Mouse (Mus musculus) CH12.LX (cell line): Measurements from ENCODE around the gene Endou. TPM values are rescaled to one million over a fixed set of nuclear protein-coding genes. Genes with fewer than 3 reads are reported as not detected.

Source experiments
- DNase-seq: peaks from one replicate; pipeline ENCODE4 v3.0.0-alpha.2; 2013; ENCODE audit errors: extremely low read depth
- H3K27ac ChIP-seq: 2 replicates; pipeline ENCODE4 v1.5.1; 2012; ENCODE audit warnings: low read depth, mild to moderate bottlenecking, control low read depth, moderate library complexity; ENCODE audit not compliant: insufficient read depth
- H3K27me3 ChIP-seq: replicated peaks from 2 replicates; pipeline ENCODE3; 2012; ENCODE audit warnings: inconsistent platforms
- H3K36me3 ChIP-seq, 2 experiments: replicated peaks in 1 of 2; 2 replicates each; pipeline versions ENCODE3 to v1.6.1; 2012; ENCODE audit warnings: inconsistent platforms in 1 of 2, low read length in 1 of 2, mild to moderate bottlenecking in 1 of 2, mixed read lengths in 1 of 2, moderate library complexity in 1 of 2; ENCODE audit not compliant: control insufficient read depth in 1 of 2, insufficient read depth in 1 of 2
- H3K4me1 ChIP-seq, 2 experiments: 2 replicates each; pipeline ENCODE4 v1.6.1; 2012; ENCODE audit warnings: inconsistent platforms in 1 of 2, moderate library complexity in 1 of 2; ENCODE audit not compliant: insufficient read depth in 2 of 2, control insufficient read depth in 1 of 2
- H3K4me2 ChIP-seq: 2 replicates; pipeline ENCODE4 v1.6.1; 2012; ENCODE audit warnings: low read depth, mild to moderate bottlenecking, control low read depth; ENCODE audit not compliant: poor library complexity, insufficient read depth, severe bottlenecking
- H3K4me3 ChIP-seq, 3 experiments: fragments of 150-350 bp in 1 of 3; sonication (generic) in 1 of 3; replicated peaks in 1 of 3; 2 replicates each; pipeline versions ENCODE3 to v1.5.1; 2011 to 2012; ENCODE audit warnings: low read depth in 2 of 3, low read length in 2 of 3, mild to moderate bottlenecking in 2 of 3, moderate library complexity in 2 of 3, control low read depth in 1 of 3, improper control_type of control experiment in 1 of 3, inconsistent platforms in 1 of 3, mixed read lengths in 1 of 3; ENCODE audit not compliant: poor library complexity in 1 of 3
- H3K79me2 ChIP-seq: replicated peaks from 2 replicates; pipeline ENCODE4 v1.6.1; 2012; ENCODE audit warnings: mild to moderate bottlenecking, moderate library complexity; ENCODE audit not compliant: control insufficient read depth, poor library complexity, insufficient read depth, severe bottlenecking; ENCODE audit errors: extremely low read depth
- H3K9ac ChIP-seq: 2 replicates; pipeline ENCODE4 v1.6.1; 2012; ENCODE audit warnings: low read depth, mild to moderate bottlenecking, control low read depth, moderate library complexity; ENCODE audit not compliant: insufficient read depth
- H3K9me3 ChIP-seq: replicated peaks from 2 replicates; pipeline ENCODE3; 2012; ENCODE audit warnings: low read length, inconsistent platforms, mixed read lengths
- BHLHE40 ChIP-seq: IDR thresholded peaks from 2 replicates; pipeline ENCODE4 v1.6.1; 2011; ENCODE audit warnings: mild to moderate bottlenecking, low read depth, low read length, improper control_type of control experiment
- CHD1 ChIP-seq: IDR thresholded peaks from 2 replicates; pipeline ENCODE4 v1.6.1; 2012; ENCODE audit warnings: low read depth, low read length, improper control_type of control experiment, inconsistent platforms
- CHD2 ChIP-seq: IDR thresholded peaks from 2 replicates; pipeline ENCODE4 v1.6.1; 2011; ENCODE audit warnings: low read length, improper control_type of control experiment
- CTCF ChIP-seq, 2 experiments: IDR thresholded peaks in 1 of 2; conservative IDR thresholded peaks in 1 of 2; 2 replicates each; pipeline ENCODE4 v1.5.1; 2011 to 2012; ENCODE audit warnings: low read depth in 2 of 2, low read length in 2 of 2, improper control_type of control experiment in 1 of 2, inconsistent platforms in 1 of 2, mild to moderate bottlenecking in 1 of 2, moderate library complexity in 1 of 2
- E2F4 ChIP-seq: IDR thresholded peaks from 2 replicates; pipeline ENCODE4 v1.6.1; 2011; ENCODE audit warnings: low read depth, low read length, improper control_type of control experiment; ENCODE audit not compliant: insufficient replicate concordance
- HCFC1 ChIP-seq: IDR thresholded peaks from 2 replicates; pipeline ENCODE4 v1.6.1; 2012; ENCODE audit warnings: low read depth, mild to moderate bottlenecking, inconsistent platforms, low read length, improper control_type of control experiment
- KAT2A ChIP-seq: IDR thresholded peaks from 2 replicates; pipeline ENCODE4 v1.6.1; 2012; ENCODE audit warnings: low read length, improper control_type of control experiment, inconsistent platforms; ENCODE audit not compliant: insufficient replicate concordance
- MAFK ChIP-seq: IDR thresholded peaks from 2 replicates; pipeline ENCODE4 v1.6.1; 2011; ENCODE audit warnings: low read length, improper control_type of control experiment; ENCODE audit not compliant: insufficient replicate concordance
- MAZ ChIP-seq: IDR thresholded peaks from 2 replicates; pipeline ENCODE4 v1.6.1; 2012; ENCODE audit warnings: low read depth, mild to moderate bottlenecking, inconsistent platforms, low read length, improper control_type of control experiment, moderate library complexity
- MEF2A ChIP-seq: IDR thresholded peaks from 2 replicates; pipeline ENCODE4 v1.6.1; 2014; ENCODE audit warnings: low read depth, mild to moderate bottlenecking, inconsistent platforms, low read length, improper control_type of control experiment, borderline replicate concordance
- MXI1 ChIP-seq: IDR thresholded peaks from 2 replicates; pipeline ENCODE4 v1.6.1; 2011; ENCODE audit warnings: mild to moderate bottlenecking, low read depth, low read length, improper control_type of control experiment
- NRF1 ChIP-seq: IDR thresholded peaks from 2 replicates; pipeline ENCODE4 v1.6.1; 2014; ENCODE audit warnings: low read depth, mild to moderate bottlenecking, inconsistent platforms, low read length, improper control_type of control experiment, moderate library complexity
- PAX5 ChIP-seq: IDR thresholded peaks from 2 replicates; pipeline ENCODE4 v1.6.1; 2012; ENCODE audit warnings: low read length, inconsistent platforms, mixed read lengths
- POLR2A ChIP-seq: IDR thresholded peaks from 2 replicates; pipeline ENCODE4 v1.6.1; 2011; ENCODE audit warnings: low read depth, mild to moderate bottlenecking, improper control_type of control experiment, low read length
- POLR2AphosphoS2 ChIP-seq: IDR thresholded peaks from 2 replicates; pipeline ENCODE4 v1.6.1; 2011; ENCODE audit warnings: low read depth, low read length, improper control_type of control experiment
- RAD21 ChIP-seq: IDR thresholded peaks from 2 replicates; pipeline ENCODE4 v1.6.1; 2011; ENCODE audit warnings: low read depth, mild to moderate bottlenecking, low read length, improper control_type of control experiment, moderate library complexity
- RCOR1 ChIP-seq: conservative IDR thresholded peaks from 2 replicates; pipeline ENCODE4 v1.6.1; 2012; ENCODE audit warnings: low read depth, mild to moderate bottlenecking, inconsistent platforms, low read length, improper control_type of control experiment
- SIN3A ChIP-seq: IDR thresholded peaks from 2 replicates; pipeline ENCODE4 v1.6.1; 2012; ENCODE audit warnings: low read length, improper control_type of control experiment, inconsistent platforms
- TBP ChIP-seq: conservative IDR thresholded peaks from 2 replicates; pipeline ENCODE4 v1.6.1; 2011; ENCODE audit warnings: low read depth, low read length, improper control_type of control experiment
- UBTF ChIP-seq: IDR thresholded peaks from 2 replicates; pipeline ENCODE4 v1.6.1; 2012; ENCODE audit warnings: low read depth, mild to moderate bottlenecking, inconsistent platforms, low read length, improper control_type of control experiment, moderate library complexity
- USF1 ChIP-seq: IDR thresholded peaks from 2 replicates; pipeline ENCODE4 v1.6.1; 2014; ENCODE audit warnings: low read depth, mild to moderate bottlenecking, inconsistent platforms, low read length, improper control_type of control experiment
- ZC3H11A ChIP-seq: IDR thresholded peaks from 2 replicates; pipeline ENCODE4 v1.6.1; 2012; ENCODE audit warnings: low read depth, mild to moderate bottlenecking, inconsistent platforms, low read length, improper control_type of control experiment
- ZKSCAN1 ChIP-seq: IDR thresholded peaks from 2 replicates; pipeline ENCODE4 v1.6.1; 2012; ENCODE audit warnings: low read depth, inconsistent platforms, low read length, improper control_type of control experiment, borderline replicate concordance
- ZNF384 ChIP-seq: IDR thresholded peaks from 2 replicates; pipeline ENCODE4 v1.6.1; 2012; ENCODE audit warnings: low read depth, low read length, improper control_type of control experiment, inconsistent platforms
- dilution Hi-C: fragments of 300-500 bp; cut with MboI; formaldehyde crosslinking; loops from 2 replicates; pipeline ENCODE4 v1.14.3; 2020; ENCODE audit warnings: low sequenced_read_pairs; ENCODE audit not compliant: extremely low pct_unique_long_range_greater_than_20kb, extremely low pct_ligation_motif_present
- in situ Hi-C: fragments of 300-500 bp; cut with MboI; formaldehyde crosslinking; loops from 3 replicates; pipeline ENCODE4 v1.14.3; 2019; ENCODE audit warnings: low sequenced_read_pairs, low pct_ligation_motif_present, low pct_unique_long_range_greater_than_20kb, mixed read lengths
- polyA plus RNA-seq: library from polyadenylated mRNA; unstranded; fragments of >175 nt; gene quantifications from 2 replicates; pipeline ENCODE4 v1.2.1, GENCODE M21; 2012; ENCODE audit warnings: low read depth; ENCODE audit not compliant: insufficient read length
- total RNA-seq, 2 experiments: library from RNA; depleted of rRNA; stranded (reverse); fragments of 300-350 nt in 1 of 2; fragments of >200 nt in 1 of 2; gene quantifications; 2 replicates each; pipeline ENCODE4 v1.2.3; 2012 to 2014

The Endou gene
- total and polyA plus RNA-seq, 3 experiments: 49.5 to 66.9 (median 64.0) TPM

GRCm38 (mm10) chr15:97731988-97732387 is 849 bp upstream of the Endou start:
- Histone ChIP-seq H3K79me2 (no peaks in the 10 kb centered on the region), H3K36me3 (peaks cover 55 to 75% of the 10 kb centered on the region in 2 experiments), H3K9me3 (peaks cover 37% of the 10 kb centered on the region), H3K4me2 (no peak overlapping the region), H3K27ac (no peak overlapping the region), H3K27me3 (no peaks in the 10 kb centered on the region), H3K4me3 (no peak overlapping the region), H3K4me1 (peaks cover 15 to 40% of the 10 kb centered on the region in 2 experiments), H3K9ac (no peak overlapping the region)
- no peak for DNase-seq
- no peak for TF ChIP-seq HCFC1
- no peak for TF ChIP-seq USF1
- no peak for TF ChIP-seq KAT2A
- no peak for TF ChIP-seq BHLHE40
- no peak for TF ChIP-seq MAZ
- TF ChIP-seq SIN3A: no peak
- TF ChIP-seq CHD2: no peak
- no peak for TF ChIP-seq RCOR1
- TF ChIP-seq TBP: no peak
- no peak for TF ChIP-seq MXI1
- TF ChIP-seq ZNF384: no peak
- TF ChIP-seq RAD21: no peak
- TF ChIP-seq ZC3H11A: no peak
- no peak for TF ChIP-seq PAX5
- dilution Hi-C loops (no loop called here), in situ Hi-C loops (no loop called here)

GRCm38 (mm10) chr15:97730365-97730764 is 774 bp downstream of the Endou start:
- Histone ChIP-seq H3K4me2 (no peak overlapping the region), H3K4me3 (no peak overlapping the region), H3K27ac (no peak overlapping the region), H3K9ac (no peak overlapping the region), H3K36me3 (peaks cover 60 to 86% of the 10 kb centered on the region in 2 experiments), H3K27me3 (no peaks in the 10 kb centered on the region), H3K79me2 (no peaks in the 10 kb centered on the region), H3K9me3 (peaks cover 32% of the 10 kb centered on the region), H3K4me1 (peaks cover 15 to 55% of the 10 kb centered on the region in 2 experiments)
- no peak for DNase-seq
- in situ Hi-C loops (no loop called here), dilution Hi-C loops (no loop called here)
- TF ChIP-seq POLR2A: no peak
- no peak for TF ChIP-seq ZKSCAN1
- no peak for TF ChIP-seq USF1
- no peak for TF ChIP-seq CHD1
- no peak for TF ChIP-seq UBTF
- TF ChIP-seq MEF2A: no peak
- TF ChIP-seq MAZ: no peak
- TF ChIP-seq MAFK: no peak
- TF ChIP-seq NRF1: no peak
- TF ChIP-seq CTCF (conservative IDR thresholded peaks at IDR 0.05 in 1 of 2, IDR thresholded peaks at IDR 0.05 in 1 of 2; ENCODE audit: low read depth in 2 of 2, low read length in 2 of 2): no peak
- no peak for TF ChIP-seq RCOR1
- no peak for TF ChIP-seq RAD21
- no peak for TF ChIP-seq POLR2AphosphoS2
- TF ChIP-seq E2F4: no peak
- no peak for TF ChIP-seq TBP
